Mouse (Mus musculus): ENCODE measurements at regions not wholly inside any gene's neighbourhood (a gene's known extent, or its start where the extent isn't known, plus 50 kb on each side); places are given as distances from the start of the nearest gene placed in this dataset.

DNA sequence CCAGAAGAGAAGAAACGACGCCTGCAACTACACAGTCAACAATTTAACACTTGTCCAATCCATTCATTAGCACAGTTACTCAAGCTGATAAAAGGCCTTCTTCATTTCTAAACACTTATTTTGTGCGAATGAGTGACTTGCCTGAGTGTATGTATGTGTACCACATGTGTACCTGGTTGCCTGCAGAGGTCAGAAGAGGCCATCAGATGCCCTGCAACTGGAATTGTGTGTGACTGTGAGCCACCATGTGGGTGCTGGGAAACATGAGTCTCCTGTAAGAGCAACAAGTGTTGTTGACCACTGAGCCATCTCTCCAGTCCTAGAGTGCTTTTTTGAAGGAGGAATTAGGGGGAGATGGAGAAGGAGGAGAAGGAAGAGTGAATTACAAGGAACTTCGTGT is 90.2 kb upstream of the Foxq1 start:
- TF ChIP-seq MAX (IDR thresholded peaks at IDR 0.05; ENCODE audit: low read depth): no peak
- TF ChIP-seq REST (IDR thresholded peaks at IDR 0.05; ENCODE audit: insufficient read depth, insufficient read length): no peak
- no peak for TF ChIP-seq USF1 (IDR thresholded peaks at IDR 0.05; ENCODE audit: low read depth)
- no peak for TF ChIP-seq MYOG (IDR thresholded peaks at IDR 0.05; ENCODE audit: control insufficient read depth in 1 of 3, insufficient read depth in 1 of 3, insufficient read length in 2 of 3, low read depth in 2 of 3)
- Histone ChIP-seq H3ac (ENCODE audit: control insufficient read depth, insufficient read length) (no peak overlapping the region), H3K4me3 (no peak overlapping the region), H3K27me3 (ENCODE audit: control insufficient read depth, insufficient read depth, insufficient read length) (no peaks in the 10 kb centered on the region), H3K79me2 (ENCODE audit: control insufficient read depth, insufficient read depth) (no peaks in the 10 kb centered on the region), H3K36me3 (ENCODE audit: control insufficient read depth, insufficient read depth) (no peaks in the 10 kb centered on the region), H3K4me2 (ENCODE audit: low read depth) (peak overlapping the region; percentile 5)

DNA sequence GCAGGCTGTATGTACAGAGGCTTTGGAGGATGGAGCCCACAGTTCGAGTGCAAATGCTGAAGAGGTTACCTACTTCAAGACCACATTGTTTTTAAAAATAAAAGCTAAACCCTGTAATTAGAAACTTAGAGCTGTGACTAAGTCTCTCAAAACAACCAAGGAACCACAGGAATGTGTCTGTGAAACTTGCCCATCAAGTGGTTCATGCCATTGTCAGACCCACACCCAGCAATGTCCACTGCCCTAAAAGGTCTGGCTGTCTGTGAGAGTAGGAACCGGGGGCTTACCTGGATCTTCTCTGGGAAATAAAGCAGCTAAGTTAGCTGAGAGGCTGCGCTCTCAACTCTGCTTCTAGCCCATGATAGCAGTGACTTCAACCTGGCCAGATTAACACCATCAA is 87.8 kb upstream of the Foxq1 start:
- H3K79me2 ChIP-seq (ENCODE audit: control insufficient read depth, insufficient read depth): no peaks in the 10 kb centered on the region
- no peak overlapping the region for H3ac ChIP-seq (ENCODE audit: control insufficient read depth, insufficient read length)
- TF ChIP-seq TCF12 (IDR thresholded peaks at IDR 0.05; ENCODE audit: insufficient read depth, poor library complexity, severe bottlenecking) (no peak), TCF3 (IDR thresholded peaks at IDR 0.05; ENCODE audit: insufficient read length, low read depth) (no peak), SRF (IDR thresholded peaks at IDR 0.05; ENCODE audit: control insufficient read depth, insufficient read length, low read depth) (peak; percentile 83), CEBPB (IDR thresholded peaks at IDR 0.05; ENCODE audit: insufficient read depth, poor library complexity, severe bottlenecking) (0 out of 2 replicates have a peak, but pooled peaks have one; percentile 21), MYOG (IDR thresholded peaks at IDR 0.05; ENCODE audit: control insufficient read depth in 1 of 3, insufficient read depth in 1 of 3, insufficient read length in 2 of 3, low read depth in 2 of 3) (peak in 1 of 3 experiments; percentile 24), MYOD1 (IDR thresholded peaks at IDR 0.05; ENCODE audit: control insufficient read depth in 1 of 3, insufficient read length in 2 of 3, low read depth in 2 of 3) (no peak), POLR2A (IDR thresholded peaks at IDR 0.05; ENCODE audit: insufficient read length, low read depth) (no peak)
- peak overlapping the region; percentile 85 for H3K4me2 ChIP-seq (ENCODE audit: low read depth)
- no peaks in the 10 kb centered on the region for H3K27me3 ChIP-seq (ENCODE audit: control insufficient read depth, insufficient read depth, insufficient read length)
- no peaks in the 10 kb centered on the region for H3K36me3 ChIP-seq (ENCODE audit: control insufficient read depth, insufficient read depth)
- no peak overlapping the region for H3K4me3 ChIP-seq

DNA sequence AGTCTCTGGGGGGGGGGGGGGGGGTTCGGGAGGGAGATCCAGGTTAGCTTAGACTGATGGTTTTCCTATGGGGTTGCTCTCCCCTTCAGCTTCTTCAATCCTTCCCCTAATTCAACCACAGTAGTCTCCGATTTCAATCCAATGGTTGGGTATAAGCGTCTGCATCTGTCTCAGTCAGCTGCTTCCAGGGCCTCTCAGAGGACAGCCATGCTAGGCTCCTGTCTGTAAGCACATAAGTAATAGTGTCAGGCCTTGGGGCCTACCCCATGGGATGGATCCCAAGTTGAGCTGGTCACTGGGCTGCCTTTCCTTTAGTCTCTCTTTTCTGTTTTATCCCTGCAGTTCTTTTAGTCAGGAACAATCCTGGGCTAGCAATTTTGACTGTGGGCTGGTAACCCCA is 87.0 kb upstream of the Foxq1 start:
- Histone ChIP-seq H3K79me2 (ENCODE audit: control insufficient read depth, insufficient read depth) (no peaks in the 10 kb centered on the region), H3K36me3 (ENCODE audit: control insufficient read depth, insufficient read depth) (no peaks in the 10 kb centered on the region), H3K27me3 (ENCODE audit: control insufficient read depth, insufficient read depth, insufficient read length) (no peaks in the 10 kb centered on the region), H3K4me3 (no peak overlapping the region), H3ac (ENCODE audit: control insufficient read depth, insufficient read length) (no peak overlapping the region), H3K4me2 (ENCODE audit: low read depth) (no peak overlapping the region)
- TF ChIP-seq E2F4 (IDR thresholded peaks at IDR 0.05; ENCODE audit: insufficient read depth): no peak
- peak; percentile 13 for TF ChIP-seq POLR2A (IDR thresholded peaks at IDR 0.05; ENCODE audit: insufficient read length, low read depth)
- TF ChIP-seq USF1 (IDR thresholded peaks at IDR 0.05; ENCODE audit: low read depth): no peak
- no peak for TF ChIP-seq TCF3 (IDR thresholded peaks at IDR 0.05; ENCODE audit: insufficient read length, low read depth)
- TF ChIP-seq REST (IDR thresholded peaks at IDR 0.05; ENCODE audit: insufficient read depth, insufficient read length): no peak
- TF ChIP-seq MAX (IDR thresholded peaks at IDR 0.05; ENCODE audit: low read depth): no peak
- no peak for TF ChIP-seq TCF12 (IDR thresholded peaks at IDR 0.05; ENCODE audit: insufficient read depth, poor library complexity, severe bottlenecking)
- TF ChIP-seq CEBPB (IDR thresholded peaks at IDR 0.05; ENCODE audit: insufficient read depth, poor library complexity, severe bottlenecking): no peak
- TF ChIP-seq SRF (IDR thresholded peaks at IDR 0.05; ENCODE audit: control insufficient read depth, insufficient read length, low read depth): no peak
- TF ChIP-seq MYOG (IDR thresholded peaks at IDR 0.05; ENCODE audit: control insufficient read depth in 1 of 3, insufficient read depth in 1 of 3, insufficient read length in 2 of 3, low read depth in 2 of 3): peak in 2 of 3 experiments; percentile 31 to 59
- no peak for TF ChIP-seq POLR2AphosphoS2 (IDR thresholded peaks at IDR 0.05; ENCODE audit: insufficient read length, low read depth)
- peak; percentile 41 to 67 (median 54) for TF ChIP-seq MYOD1 (IDR thresholded peaks at IDR 0.05; ENCODE audit: control insufficient read depth in 1 of 3, insufficient read length in 2 of 3, low read depth in 2 of 3)

DNA sequence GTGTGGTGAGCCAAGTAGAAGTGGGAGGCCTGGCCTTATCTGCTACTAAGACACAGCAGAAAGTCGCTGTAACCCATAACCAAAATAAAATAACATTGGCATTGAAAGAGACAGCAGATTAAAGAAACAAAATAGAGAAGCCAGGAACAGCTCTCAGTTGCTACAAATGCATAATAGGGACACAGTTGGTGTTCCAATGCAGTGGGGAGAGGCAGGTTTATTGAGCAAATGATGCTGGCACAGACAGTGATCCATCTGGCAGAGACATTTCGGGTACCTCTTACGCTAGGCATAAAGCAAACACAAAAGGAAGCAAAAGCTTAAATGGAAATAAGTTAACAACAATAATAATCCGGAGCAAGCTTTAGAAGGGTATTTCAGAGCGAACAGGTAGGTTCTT is 83.6 kb upstream of the Foxq1 start:
- Histone ChIP-seq H3K27me3 (ENCODE audit: control insufficient read depth, insufficient read depth, insufficient read length) (no peaks in the 10 kb centered on the region), H3K4me3 (no peak overlapping the region), H3ac (ENCODE audit: control insufficient read depth, insufficient read length) (no peak overlapping the region), H3K36me3 (ENCODE audit: control insufficient read depth, insufficient read depth) (no peaks in the 10 kb centered on the region), H3K79me2 (ENCODE audit: control insufficient read depth, insufficient read depth) (no peaks in the 10 kb centered on the region), H3K4me2 (ENCODE audit: low read depth) (no peak overlapping the region)
- TF ChIP-seq USF1 (IDR thresholded peaks at IDR 0.05; ENCODE audit: low read depth) (no peak), SRF (IDR thresholded peaks at IDR 0.05; ENCODE audit: control insufficient read depth, insufficient read length, low read depth) (no peak), REST (IDR thresholded peaks at IDR 0.05; ENCODE audit: insufficient read depth, insufficient read length) (no peak), E2F4 (IDR thresholded peaks at IDR 0.05; ENCODE audit: insufficient read depth) (no peak), MAX (IDR thresholded peaks at IDR 0.05; ENCODE audit: low read depth) (no peak), POLR2AphosphoS2 (IDR thresholded peaks at IDR 0.05; ENCODE audit: insufficient read length, low read depth) (no peak), MYOG (IDR thresholded peaks at IDR 0.05; ENCODE audit: control insufficient read depth in 1 of 3, insufficient read depth in 1 of 3, insufficient read length in 2 of 3, low read depth in 2 of 3) (no peak), TCF12 (IDR thresholded peaks at IDR 0.05; ENCODE audit: insufficient read depth, poor library complexity, severe bottlenecking) (no peak), CEBPB (IDR thresholded peaks at IDR 0.05; ENCODE audit: insufficient read depth, poor library complexity, severe bottlenecking) (no peak), POLR2A (IDR thresholded peaks at IDR 0.05; ENCODE audit: insufficient read length, low read depth) (no peak), TCF3 (IDR thresholded peaks at IDR 0.05; ENCODE audit: insufficient read length, low read depth) (no peak)

DNA sequence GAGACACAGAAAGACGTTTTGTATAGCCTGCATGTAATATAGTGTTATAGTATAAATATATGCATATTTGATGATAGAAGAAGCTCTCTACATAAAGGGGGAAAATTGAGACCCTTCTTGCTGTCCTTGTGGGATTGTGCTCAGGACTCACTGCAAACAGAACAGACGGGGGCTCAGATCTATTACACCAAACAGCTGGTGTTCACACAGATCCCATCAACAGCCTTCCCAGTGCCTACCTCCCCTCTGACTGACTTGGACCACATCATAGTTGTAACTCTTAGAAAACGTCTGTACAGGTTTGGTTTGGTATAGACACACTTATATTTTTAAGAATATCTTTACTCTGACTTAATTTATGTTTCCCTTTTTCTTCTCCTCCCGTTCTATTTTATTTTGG is 83.1 kb upstream of the Foxq1 start:
- Histone ChIP-seq H3ac (ENCODE audit: control insufficient read depth, insufficient read length) (no peak overlapping the region), H3K4me3 (no peak overlapping the region), H3K36me3 (ENCODE audit: control insufficient read depth, insufficient read depth) (no peaks in the 10 kb centered on the region), H3K27me3 (ENCODE audit: control insufficient read depth, insufficient read depth, insufficient read length) (no peaks in the 10 kb centered on the region), H3K79me2 (ENCODE audit: control insufficient read depth, insufficient read depth) (no peaks in the 10 kb centered on the region), H3K4me2 (ENCODE audit: low read depth) (no peak overlapping the region)
- TF ChIP-seq MYOD1 (IDR thresholded peaks at IDR 0.05; ENCODE audit: control insufficient read depth in 1 of 3, insufficient read length in 2 of 3, low read depth in 2 of 3) (no peak), MYOG (IDR thresholded peaks at IDR 0.05; ENCODE audit: control insufficient read depth in 1 of 3, insufficient read depth in 1 of 3, insufficient read length in 2 of 3, low read depth in 2 of 3) (no peak), MAX (IDR thresholded peaks at IDR 0.05; ENCODE audit: low read depth) (no peak), POLR2AphosphoS2 (IDR thresholded peaks at IDR 0.05; ENCODE audit: insufficient read length, low read depth) (no peak), E2F4 (IDR thresholded peaks at IDR 0.05; ENCODE audit: insufficient read depth) (no peak), USF1 (IDR thresholded peaks at IDR 0.05; ENCODE audit: low read depth) (no peak), REST (IDR thresholded peaks at IDR 0.05; ENCODE audit: insufficient read depth, insufficient read length) (no peak), CEBPB (IDR thresholded peaks at IDR 0.05; ENCODE audit: insufficient read depth, poor library complexity, severe bottlenecking) (no peak), POLR2A (IDR thresholded peaks at IDR 0.05; ENCODE audit: insufficient read length, low read depth) (no peak), TCF12 (IDR thresholded peaks at IDR 0.05; ENCODE audit: insufficient read depth, poor library complexity, severe bottlenecking) (no peak)

Measured in myocyte (in vitro differentiated cells).